Mouse (Mus musculus): ENCODE measurements around the gene Fntb. TPM values are rescaled to one million over a fixed set of nuclear protein-coding genes. Genes with fewer than 3 reads are reported as not detected.

Gene Fntb
- total and polyA plus RNA-seq, 3 experiments, result 11.7 to 28.5 TPM; not detected in 1

GRCm38 (mm10) chr12:76865266-76865665 is 99.9 kb downstream of the Fntb start:
- H3K9me3 ChIP-seq (replicated peaks; ENCODE audit: insufficient read depth, low read length), result no peaks in the 10 kb centered on the region
- H3K9ac ChIP-seq (ENCODE audit: control insufficient read depth, low read depth, low read length, poor library complexity, severe bottlenecking), result no peak overlapping the region
- peaks cover 0 to 1% of the 10 kb centered on the region in 2 experiments; a peak in 1 of 4 replicates for H3K36me3 ChIP-seq (ENCODE audit: control insufficient read depth in 1 of 2, insufficient read depth in 2 of 2, low read length in 2 of 2)
- no peak for DNase-seq (ENCODE audit: low read depth, low spot score)
- TF ChIP-seq CTCF (IDR thresholded peaks at IDR 0.05 in 2 of 3, conservative IDR thresholded peaks at IDR 0.05 in 1 of 3; ENCODE audit: control insufficient read depth in 1 of 3, insufficient read depth in 1 of 3, low read depth in 2 of 3, low read length in 3 of 3, poor library complexity in 1 of 3, severe bottlenecking in 1 of 3) (no peak), MEF2A (IDR thresholded peaks at IDR 0.05; ENCODE audit: extremely low read depth, insufficient replicate concordance, low read depth, low read length, poor library complexity, severe bottlenecking) (no peak), GABPA (IDR thresholded peaks at IDR 0.05; ENCODE audit: low read depth, low read length) (no peak)
- no peaks in the 10 kb centered on the region for H3K4me1 ChIP-seq (ENCODE audit: control insufficient read depth in 1 of 2, insufficient read depth in 2 of 2, low read length in 2 of 2)
- no peaks in the 10 kb centered on the region for H3K27me3 ChIP-seq (ENCODE audit: control insufficient read depth in 1 of 2, insufficient read depth in 2 of 2, low read length in 2 of 2)
- no peak overlapping the region for H3K27ac ChIP-seq (ENCODE audit: control insufficient read depth, low read depth, low read length)
- H3K4me3 ChIP-seq (ENCODE audit: control insufficient read depth in 1 of 2, insufficient read depth in 1 of 2, low read depth in 2 of 2, low read length in 2 of 2), result no peak overlapping the region
- no peaks in the 10 kb centered on the region for H3K79me2 ChIP-seq (ENCODE audit: control insufficient read depth, insufficient read depth, low read length, poor library complexity)

GRCm38 (mm10) chr12:76867586-76868280 is 102.3 kb downstream of the Fntb start:
- Histone ChIP-seq H3K9me3 (replicated peaks; ENCODE audit: insufficient read depth, low read length) (no peaks in the 10 kb centered on the region), H3K9ac (ENCODE audit: control insufficient read depth, low read depth, low read length, poor library complexity, severe bottlenecking) (no peak overlapping the region), H3K36me3 (ENCODE audit: control insufficient read depth in 1 of 2, insufficient read depth in 2 of 2, low read length in 2 of 2) (no peaks in the 10 kb centered on the region; a peak in 1 of 4 replicates), H3K4me1 (ENCODE audit: control insufficient read depth in 1 of 2, insufficient read depth in 2 of 2, low read length in 2 of 2) (no peaks in the 10 kb centered on the region), H3K27me3 (ENCODE audit: control insufficient read depth in 1 of 2, insufficient read depth in 2 of 2, low read length in 2 of 2) (no peaks in the 10 kb centered on the region), H3K27ac (ENCODE audit: control insufficient read depth, low read depth, low read length) (no peak overlapping the region), H3K79me2 (ENCODE audit: control insufficient read depth, insufficient read depth, low read length, poor library complexity) (no peaks in the 10 kb centered on the region), H3K4me3 (ENCODE audit: control insufficient read depth in 1 of 2, insufficient read depth in 1 of 2, low read depth in 2 of 2, low read length in 2 of 2) (no peak overlapping the region)
- TF ChIP-seq MAX (IDR thresholded peaks at IDR 0.05; ENCODE audit: low read length) (no peak), HCFC1 (IDR thresholded peaks at IDR 0.05; ENCODE audit: low read depth, low read length) (no peak), TCF12 (IDR thresholded peaks at IDR 0.05; ENCODE audit: low read depth, low read length) (no peak), GABPA (IDR thresholded peaks at IDR 0.05; ENCODE audit: low read depth, low read length) (no peak), MEF2A (IDR thresholded peaks at IDR 0.05; ENCODE audit: extremely low read depth, insufficient replicate concordance, low read depth, low read length, poor library complexity, severe bottlenecking) (no peak), MXI1 (IDR thresholded peaks at IDR 0.05; ENCODE audit: low read depth, low read length) (no peak), NELFE (IDR thresholded peaks at IDR 0.05; ENCODE audit: low read depth, low read length) (no peak), MYB (IDR thresholded peaks at IDR 0.05; ENCODE audit: low read depth, low read length) (no peak), GATA1 (IDR thresholded peaks at IDR 0.05; ENCODE audit: low read depth, low read length) (no peak)
- DNase-seq (ENCODE audit: low read depth, low spot score), result no peak

GRCm38 (mm10) chr12:76868463-76869198 is 103.2 kb downstream of the Fntb start:
- DNase-seq (ENCODE audit: low read depth, low spot score), result no peak
- Histone ChIP-seq H3K9ac (ENCODE audit: control insufficient read depth, low read depth, low read length, poor library complexity, severe bottlenecking) (no peak overlapping the region), H3K4me3 (ENCODE audit: control insufficient read depth in 1 of 2, insufficient read depth in 1 of 2, low read depth in 2 of 2, low read length in 2 of 2) (no peak overlapping the region)

More at GRCm38 (mm10) chr12:76868463-76869198, 103.2 kb downstream of the Fntb start:
- TF ChIP-seq MAX (IDR thresholded peaks at IDR 0.05; ENCODE audit: low read length) (no peak), POLR2AphosphoS5 (IDR thresholded peaks at IDR 0.05; ENCODE audit: borderline replicate concordance, low read depth, low read length) (no peak), NRF1 (IDR thresholded peaks at IDR 0.05; ENCODE audit: insufficient read depth, low read depth, low read length, poor library complexity, severe bottlenecking) (no peak), RAD21 (IDR thresholded peaks at IDR 0.05; ENCODE audit: low read depth, low read length) (no peak), RCOR1 (IDR thresholded peaks at IDR 0.05; ENCODE audit: low read depth, low read length) (no peak), KAT2A (conservative IDR thresholded peaks at IDR 0.05; ENCODE audit: low read depth, low read length) (no peak)
- H3K9me3 ChIP-seq (replicated peaks; ENCODE audit: insufficient read depth, low read length), result no peaks in the 10 kb centered on the region
- H3K27ac ChIP-seq (ENCODE audit: control insufficient read depth, low read depth, low read length), result no peak overlapping the region
- no peaks in the 10 kb centered on the region; a peak in 1 of 4 replicates for H3K36me3 ChIP-seq (ENCODE audit: control insufficient read depth in 1 of 2, insufficient read depth in 2 of 2, low read length in 2 of 2)
- no peaks in the 10 kb centered on the region for H3K4me1 ChIP-seq (ENCODE audit: control insufficient read depth in 1 of 2, insufficient read depth in 2 of 2, low read length in 2 of 2)
- H3K27me3 ChIP-seq (ENCODE audit: control insufficient read depth in 1 of 2, insufficient read depth in 2 of 2, low read length in 2 of 2), result no peaks in the 10 kb centered on the region
- H3K79me2 ChIP-seq (ENCODE audit: control insufficient read depth, insufficient read depth, low read length, poor library complexity), result no peaks in the 10 kb centered on the region
